Mouse (Mus musculus) liver, postnatal 0 days (tissue): ENCODE measurements around the gene Nme4. TPM values are rescaled to one million over a fixed set of nuclear protein-coding genes. Genes with fewer than 3 reads are reported as not detected.
A peak's percentile ranks its signal among the peaks of the same experiment; 100 is the strongest.
"Not testable (repeated sequence)": the region's sequence is repeated elsewhere in the genome, so short reads cannot be mapped to it uniquely, and the experiment has no call there.

ENCODE experiments used
- ATAC-seq: fragments of 200-750 bp; cut with Nextera tagmentation; 2 replicates; pipeline ENCODE4 v1.8.0; 2017; ENCODE audit warnings: mild to moderate bottlenecking, moderate library complexity
- DNase-seq: peaks from one replicate; pipeline ENCODE4 v3.0.0-alpha.2; 2016
- H3K27ac ChIP-seq: fragments of 300-500 bp; sonication (generic); 2 replicates; pipeline ENCODE4 v1.5.1; 2014; ENCODE audit warnings: antibody characterized with exemption, moderate library complexity, mild to moderate bottlenecking, low read depth
- H3K27me3 ChIP-seq: fragments of 300-500 bp; sonication (generic); 2 replicates; pipeline ENCODE4 v1.6.1; 2014; ENCODE audit warnings: low read length, control low read depth, mixed read lengths; ENCODE audit not compliant: insufficient read depth
- H3K36me3 ChIP-seq: fragments of 300-500 bp; sonication (generic); replicated peaks from 2 replicates; pipeline ENCODE4 v1.6.1; 2014; ENCODE audit warnings: mild to moderate bottlenecking, control low read depth, low read length, moderate library complexity, mixed read lengths; ENCODE audit not compliant: insufficient read depth
- H3K4me1 ChIP-seq: fragments of 300-500 bp; sonication (generic); 2 replicates; pipeline ENCODE4 v1.6.1; 2014; ENCODE audit warnings: antibody characterized with exemption, mild to moderate bottlenecking, control low read depth; ENCODE audit not compliant: insufficient read depth
- H3K4me2 ChIP-seq: fragments of 300-500 bp; sonication (generic); 2 replicates; pipeline ENCODE4 v1.6.1; 2014; ENCODE audit warnings: low read depth, mild to moderate bottlenecking, low read length, moderate library complexity, mixed read lengths
- H3K4me3 ChIP-seq: fragments of 300-500 bp; sonication (generic); 2 replicates; pipeline ENCODE4 v1.5.1; 2014; ENCODE audit warnings: low read depth, low read length
- H3K9ac ChIP-seq: fragments of 300-500 bp; sonication (generic); replicated peaks from 2 replicates; pipeline ENCODE4 v1.6.1; 2014; ENCODE audit warnings: mild to moderate bottlenecking, moderate library complexity
- H3K9me3 ChIP-seq: fragments of 300-500 bp; sonication (generic); 2 replicates; pipeline ENCODE4 v1.6.1; 2016; ENCODE audit warnings: mild to moderate bottlenecking, control low read depth, low read length, mixed read lengths
- CTCF ChIP-seq: sonication (generic); IDR thresholded peaks from 2 replicates; pipeline ENCODE4 v1.5.1; 2016; ENCODE audit warnings: antibody characterized with exemption, low read depth
- EP300 ChIP-seq: IDR thresholded peaks from 2 replicates; pipeline ENCODE4 v1.6.1; 2016; ENCODE audit warnings: antibody characterized with exemption, low read depth, mild to moderate bottlenecking
- WGBS: fragments of 180-500 bp; shearing (Covaris S2); extraction: QIAGEN DNeasy Blood & Tissue Kit; methylation state at CpG from one replicate; pipeline ENCODE4 v1.1.7; 2014; ENCODE audit not compliant: insufficient replicate concordance; 5-methylcytosine and 5-hydroxymethylcytosine counted together
- polyA plus RNA-seq: library from polyadenylated mRNA; unstranded; fragments of >200 nt; fragmentation: Nextera tagmentation; extraction: Ambion mirVana; gene quantifications from 2 replicates; pipeline ENCODE4 v1.2.1, GENCODE M21; 2015

Nme4 gene
- polyA plus RNA-seq, 1 experiment from 2014 or later = 17.7 TPM

GRCm38 (mm10) chr17:26122431-26123140 is 27.2 kb upstream of the Nme4 start:
- H3K4me2 ChIP-seq = no peak overlapping the region; the same call in 1 of the 2 replicates
- ATAC-seq = no peak
- no peak for DNase-seq

GRCm38 (mm10) chr17:26119766-26120710 is 24.6 kb upstream of the Nme4 start:
- no peak overlapping the region for H3K4me3 ChIP-seq
- H3K4me2 ChIP-seq = no peak overlapping the region
- no peak overlapping the region for H3K9ac ChIP-seq
- no peaks in the 10 kb centered on the region for H3K36me3 ChIP-seq
- TF ChIP-seq CTCF = peak; percentile 89
- no peak for TF ChIP-seq EP300
- H3K27me3 ChIP-seq = peaks cover 3% of the 10 kb centered on the region; the same call in 1 of the 2 replicates
- no peaks in the 10 kb centered on the region for H3K9me3 ChIP-seq
- DNase-seq (peak; percentile 82), ATAC-seq (peak; percentile 48; the same call in 1 of the 2 replicates)
- H3K4me1 ChIP-seq = peaks cover 16% of the 10 kb centered on the region
- 38% methylated on average over 33 of the region's 33 CpGs for WGBS
- H3K27ac ChIP-seq = no peak overlapping the region

More at GRCm38 (mm10) chr17:26122431-26123140, 27.2 kb upstream of the Nme4 start:
- Histone ChIP-seq H3K9me3 (no peaks in the 10 kb centered on the region), H3K27me3 (no peaks in the 10 kb centered on the region), H3K4me1 (peaks cover 7% of the 10 kb centered on the region), H3K27ac (no peak overlapping the region), H3K36me3 (peaks cover 15% of the 10 kb centered on the region), H3K9ac (no peak overlapping the region), H3K4me3 (peak overlapping the region; percentile 88; the same call in 1 of the 2 replicates)
- 64% methylated on average over 5 of the region's 5 CpGs for WGBS
- TF ChIP-seq CTCF (no peak), EP300 (no peak)

GRCm38 (mm10) chr17:26116503-26117258 is 21.3 kb upstream of the Nme4 start:
- 76% methylated on average over 16 of the region's 17 CpGs for WGBS
- Histone ChIP-seq H3K27ac (no peak overlapping the region), H3K4me2 (no peak overlapping the region), H3K4me3 (no peak overlapping the region), H3K9ac (no peak overlapping the region), H3K27me3 (peaks cover 32% of the 10 kb centered on the region), H3K4me1 (peaks cover 22% of the 10 kb centered on the region), H3K36me3 (no peaks in the 10 kb centered on the region), H3K9me3 (no peaks in the 10 kb centered on the region)
- ATAC-seq (no peak), DNase-seq (no peak)
- TF ChIP-seq CTCF (no peak), EP300 (no peak)

- WGBS = 45% methylated on average over 2 of the region's 3 CpGs
- H3K4me1 ChIP-seq = peaks cover 22% of the 10 kb centered on the region
- no peaks in the 10 kb centered on the region for H3K36me3 ChIP-seq
- H3K4me2 ChIP-seq = no peak overlapping the region
- peaks cover 38% of the 10 kb centered on the region for H3K27me3 ChIP-seq
- H3K27ac ChIP-seq = no peak overlapping the region
- no peaks in the 10 kb centered on the region for H3K9me3 ChIP-seq
- TF ChIP-seq CTCF (no peak), EP300 (no peak)
- H3K9ac ChIP-seq = no peak overlapping the region
- ATAC-seq = no peak
- no peak for DNase-seq
- H3K4me3 ChIP-seq = no peak overlapping the region
Observed at GRCm38 (mm10) chr17:26115956-26116487, 20.6 kb upstream of the Nme4 start.

GRCm38 (mm10) chr17:26115205-26115898 is 19.9 kb upstream of the Nme4 start:
- Histone ChIP-seq H3K9me3 (no peaks in the 10 kb centered on the region), H3K4me3 (no peak overlapping the region), H3K27ac (no peak overlapping the region), H3K9ac (no peak overlapping the region), H3K4me1 (peaks cover 22% of the 10 kb centered on the region), H3K27me3 (peaks cover 44% of the 10 kb centered on the region), H3K4me2 (no peak overlapping the region), H3K36me3 (no peaks in the 10 kb centered on the region)
- no peak for TF ChIP-seq EP300
- no peak for TF ChIP-seq CTCF
- ATAC-seq (peak; percentile 12; the same call in 1 of the 2 replicates), DNase-seq (no peak)
- 63% methylated on average over 7 of the region's 7 CpGs for WGBS

GRCm38 (mm10) chr17:26114461-26114860 is 19.1 kb upstream of the Nme4 start:
- Histone ChIP-seq H3K4me1 (peaks cover 22% of the 10 kb centered on the region), H3K27me3 (peaks cover 44% of the 10 kb centered on the region), H3K4me2 (0 out of 2 replicates have a peak overlapping the region, but pooled peaks have one; percentile 92)
- WGBS = 64% methylated on average over 7 of the region's 7 CpGs
- H3K9me3 ChIP-seq, H3K9ac ChIP-seq, H3K27ac ChIP-seq, H3K36me3 ChIP-seq, ATAC-seq, DNase-seq, H3K4me3 ChIP-seq: not testable (repeated sequence)
